Mouse (Mus musculus) lung, embryonic 15.5 days (tissue): ENCODE data around the gene Dusp2. TPM values are rescaled to one million over a fixed set of nuclear protein-coding genes. Genes with fewer than 3 reads are reported as not detected.

Experiments used
- ATAC-seq: fragments of 200-750 bp; cut with Nextera tagmentation; 2 replicates; pipeline ENCODE4 v1.8.0; 2017; ENCODE audit warnings: moderate number of reproducible peaks, borderline replicate concordance; ENCODE audit not compliant: low FRiP score, low TSS enrichment; ENCODE audit errors: extremely low read depth
- H3K27ac ChIP-seq: fragments of 300-500 bp; sonication (generic); 2 replicates; pipeline ENCODE4 v1.5.1; 2015; ENCODE audit warnings: moderate library complexity, mild to moderate bottlenecking, inconsistent platforms
- H3K27me3 ChIP-seq: fragments of 300-500 bp; sonication (generic); 2 replicates; pipeline ENCODE4 v1.6.1; 2015; ENCODE audit warnings: inconsistent platforms
- H3K36me3 ChIP-seq: fragments of 300-500 bp; sonication (generic); 2 replicates; pipeline ENCODE4 v1.6.1; 2015; ENCODE audit warnings: inconsistent platforms
- H3K4me1 ChIP-seq: fragments of 300-500 bp; sonication (generic); 2 replicates; pipeline ENCODE4 v1.6.1; 2015; ENCODE audit warnings: inconsistent platforms
- H3K4me2 ChIP-seq: fragments of 300-500 bp; sonication (generic); 2 replicates; pipeline ENCODE4 v1.6.1; 2015; ENCODE audit warnings: inconsistent platforms, mild to moderate bottlenecking, moderate library complexity
- H3K4me3 ChIP-seq: fragments of 300-500 bp; sonication (generic); 2 replicates; pipeline ENCODE4 v1.5.1; 2015; ENCODE audit warnings: mild to moderate bottlenecking, inconsistent platforms
- H3K9ac ChIP-seq: fragments of 300-500 bp; sonication (generic); 2 replicates; pipeline ENCODE4 v1.6.1; 2015; ENCODE audit warnings: inconsistent platforms
- H3K9me3 ChIP-seq: fragments of 300-500 bp; sonication (generic); 2 replicates; pipeline ENCODE4 v1.6.1; 2016; ENCODE audit warnings: inconsistent platforms
- WGBS: fragments of 180-500 bp; shearing (Covaris S2); methylation state at CpG from one replicate; pipeline ENCODE4 v1.1.7; 2015; 5-methylcytosine and 5-hydroxymethylcytosine counted together
- polyA plus RNA-seq: library from polyadenylated mRNA; unstranded; fragments of >200 nt; fragmentation: Nextera tagmentation; extraction: Ambion mirVana; gene quantifications from 2 replicates; pipeline ENCODE4 v1.2.1, GENCODE M21; 2015

Dusp2 gene
- polyA plus RNA-seq, 1 experiment from 2014 or later, result 13.1 TPM

DNA sequence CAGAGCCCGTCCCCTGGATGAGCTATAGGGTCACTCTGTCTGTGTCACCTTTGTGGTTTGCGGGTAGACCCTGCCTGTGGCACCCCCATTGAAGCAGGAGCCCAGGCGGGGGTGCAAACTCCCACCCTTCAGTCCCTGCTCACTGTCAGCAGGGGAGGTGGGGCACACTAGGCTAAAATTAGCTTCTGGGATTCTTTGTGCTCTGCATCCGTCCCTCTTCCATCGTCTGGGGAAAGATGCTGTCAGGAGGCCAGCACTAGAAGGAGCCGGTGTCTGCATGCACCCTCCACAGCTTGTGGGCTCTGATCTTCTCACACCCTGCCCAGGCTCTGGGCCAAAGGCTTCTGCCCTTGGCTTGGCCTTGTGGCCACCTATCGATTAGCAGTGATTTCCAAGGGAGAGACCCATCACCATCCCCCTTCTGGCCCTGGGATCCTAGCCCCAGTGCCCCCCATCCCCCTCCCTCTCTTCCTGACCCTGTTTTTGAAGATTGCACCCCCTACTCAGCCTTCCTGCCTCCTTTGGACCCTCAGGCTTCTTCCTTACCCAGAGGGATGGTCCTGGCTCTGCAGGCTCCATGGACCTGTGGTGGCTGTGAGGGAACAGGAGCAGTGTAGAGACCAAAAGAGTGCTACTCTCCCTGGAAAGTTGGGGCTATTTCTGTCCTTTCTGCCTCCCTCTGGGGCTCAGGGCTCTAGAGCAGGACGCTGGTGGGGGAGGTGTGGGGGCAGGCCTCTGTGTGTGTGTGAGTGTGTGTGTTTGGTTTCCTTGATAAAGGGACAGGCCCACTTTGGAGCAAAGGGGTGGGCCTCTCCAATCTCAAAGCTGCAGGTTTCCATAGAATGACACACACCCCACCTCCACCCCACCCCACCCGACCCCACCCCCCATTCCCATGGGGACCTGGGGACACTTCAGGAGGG is 34.9 kb downstream of the Dusp2 start:
- 21% methylated on average over 9 of the region's 9 CpGs for WGBS
- ATAC-seq, result no peak
- H3K9ac ChIP-seq, result no peak overlapping the region
- no peaks in the 10 kb centered on the region for H3K9me3 ChIP-seq
- peaks cover 27% of the 10 kb centered on the region for H3K27me3 ChIP-seq
- H3K36me3 ChIP-seq, result no peaks in the 10 kb centered on the region
- H3K27ac ChIP-seq, result no peak overlapping the region
- H3K4me2 ChIP-seq, result no peak overlapping the region
- 0 out of 2 replicates have a peak, but pooled peaks cover 6% of the 10 kb centered on the region for H3K4me1 ChIP-seq
- H3K4me3 ChIP-seq, result no peak overlapping the region

DNA sequence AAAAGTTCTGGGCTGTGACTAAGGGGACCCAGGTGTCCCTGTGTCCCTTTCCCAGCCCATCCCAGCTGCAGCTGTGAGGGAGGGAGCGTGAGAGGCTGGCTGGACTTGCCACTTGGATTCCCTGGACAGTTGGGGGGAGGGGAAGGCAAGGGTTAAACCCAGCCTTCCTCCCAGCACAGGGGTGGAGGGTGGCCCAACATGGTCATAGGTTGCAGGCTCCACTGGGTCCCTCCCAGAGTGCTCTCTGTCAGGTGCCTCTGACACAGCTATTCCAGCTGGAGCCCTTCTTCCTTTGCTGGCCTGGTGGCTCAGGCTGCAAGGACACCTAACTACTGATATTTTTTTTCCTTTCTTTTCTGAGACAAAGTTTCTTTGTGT is 35.5 kb downstream of the Dusp2 start:
- Histone ChIP-seq H3K9ac (no peak overlapping the region), H3K27ac (no peak overlapping the region), H3K4me2 (no peak overlapping the region), H3K9me3 (no peaks in the 10 kb centered on the region), H3K4me3 (no peak overlapping the region), H3K4me1 (0 out of 2 replicates have a peak, but pooled peaks cover 8% of the 10 kb centered on the region), H3K27me3 (peaks cover 20% of the 10 kb centered on the region), H3K36me3 (no peaks in the 10 kb centered on the region)
- 46% methylated on average over 1 of the region's 1 CpGs for WGBS
- 0 out of 2 replicates have a peak, but pooled peaks have one; percentile 32 for ATAC-seq

DNA sequence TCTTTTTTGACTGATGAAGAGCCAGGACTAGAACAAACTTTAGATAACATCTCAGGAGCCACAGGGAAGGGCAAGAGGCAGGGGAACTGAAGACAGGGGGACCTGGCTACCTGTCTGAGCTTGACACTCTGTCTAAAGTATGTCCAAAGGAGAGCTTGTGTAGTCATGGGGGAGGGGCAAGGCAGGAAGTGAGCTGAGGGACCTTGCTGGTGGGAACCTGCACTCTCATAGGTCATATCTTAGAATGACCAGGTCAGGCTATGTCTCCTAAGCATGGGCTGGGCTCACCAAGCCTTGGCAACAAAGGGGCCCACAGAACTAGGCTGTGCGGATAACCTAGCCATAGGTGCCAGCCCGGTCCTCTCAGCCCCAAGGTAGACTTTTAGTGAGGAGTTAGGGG is 36.1 kb downstream of the Dusp2 start:
- Histone ChIP-seq H3K27ac (no peak overlapping the region), H3K9ac (no peak overlapping the region), H3K4me1 (0 out of 2 replicates have a peak, but pooled peaks cover 8% of the 10 kb centered on the region), H3K4me3 (no peak overlapping the region), H3K4me2 (no peak overlapping the region), H3K9me3 (no peaks in the 10 kb centered on the region), H3K36me3 (no peaks in the 10 kb centered on the region), H3K27me3 (peaks cover 16% of the 10 kb centered on the region)
- ATAC-seq, result no peak
- WGBS, result 87% methylated on average over 2 of the region's 2 CpGs

DNA sequence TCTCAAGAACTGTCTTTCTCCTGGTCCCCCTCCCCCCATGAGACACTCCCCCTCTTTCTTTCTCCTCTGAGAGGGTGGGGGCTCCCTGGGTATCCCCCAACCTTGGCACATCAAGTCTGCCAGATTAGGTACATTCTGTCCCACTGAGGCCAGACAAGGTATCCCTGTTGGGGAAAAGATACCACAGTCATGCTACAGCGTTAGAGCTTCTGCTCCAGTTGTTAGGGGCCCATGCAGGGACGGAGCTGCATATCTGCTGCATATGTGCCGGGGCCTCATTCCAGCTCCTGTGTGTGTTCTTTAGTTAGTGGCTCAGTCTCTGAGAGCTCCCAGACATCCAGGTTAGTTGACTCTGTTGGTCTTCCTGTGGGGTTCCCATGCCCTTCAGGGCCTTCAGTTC is 38.2 kb downstream of the Dusp2 start:
- no peak for ATAC-seq
- WGBS, result 87% methylated on average over 3 of the region's 3 CpGs
- Histone ChIP-seq H3K36me3 (no peaks in the 10 kb centered on the region), H3K27me3 (peaks cover 2% of the 10 kb centered on the region), H3K27ac (no peak overlapping the region), H3K9ac (no peak overlapping the region), H3K9me3 (no peaks in the 10 kb centered on the region), H3K4me2 (no peak overlapping the region), H3K4me1 (0 out of 2 replicates have a peak, but pooled peaks cover 8% of the 10 kb centered on the region), H3K4me3 (no peak overlapping the region)

DNA sequence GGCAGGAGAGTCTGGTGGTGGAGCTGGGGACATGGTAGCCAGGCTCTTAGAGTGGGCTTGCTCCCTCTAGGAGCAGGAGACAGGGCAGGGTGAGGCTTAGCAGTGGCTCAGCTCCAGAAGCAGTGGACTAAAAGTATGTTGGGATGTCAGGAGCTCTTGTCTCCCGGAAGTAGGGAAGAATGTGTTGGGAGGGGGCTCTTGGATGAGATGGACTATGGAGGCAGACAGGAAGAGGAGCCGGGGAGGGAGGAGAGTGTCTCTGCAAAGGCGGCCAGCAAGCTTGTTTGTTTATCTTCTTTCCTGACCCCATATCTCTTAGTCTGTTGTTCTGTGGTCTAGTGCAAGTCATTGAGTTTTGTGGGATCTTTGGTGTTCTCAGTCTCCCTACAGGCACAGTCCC is 39.1 kb downstream of the Dusp2 start:
- ATAC-seq, result peak; percentile 17; the same call in 1 of the 2 replicates
- Histone ChIP-seq H3K4me2 (no peak overlapping the region), H3K9me3 (no peaks in the 10 kb centered on the region), H3K9ac (no peak overlapping the region), H3K4me1 (0 out of 2 replicates have a peak, but pooled peaks cover 8% of the 10 kb centered on the region), H3K36me3 (no peaks in the 10 kb centered on the region), H3K27me3 (no peaks in the 10 kb centered on the region), H3K4me3 (no peak overlapping the region), H3K27ac (no peak overlapping the region)
- 20% methylated on average over 3 of the region's 3 CpGs for WGBS

DNA sequence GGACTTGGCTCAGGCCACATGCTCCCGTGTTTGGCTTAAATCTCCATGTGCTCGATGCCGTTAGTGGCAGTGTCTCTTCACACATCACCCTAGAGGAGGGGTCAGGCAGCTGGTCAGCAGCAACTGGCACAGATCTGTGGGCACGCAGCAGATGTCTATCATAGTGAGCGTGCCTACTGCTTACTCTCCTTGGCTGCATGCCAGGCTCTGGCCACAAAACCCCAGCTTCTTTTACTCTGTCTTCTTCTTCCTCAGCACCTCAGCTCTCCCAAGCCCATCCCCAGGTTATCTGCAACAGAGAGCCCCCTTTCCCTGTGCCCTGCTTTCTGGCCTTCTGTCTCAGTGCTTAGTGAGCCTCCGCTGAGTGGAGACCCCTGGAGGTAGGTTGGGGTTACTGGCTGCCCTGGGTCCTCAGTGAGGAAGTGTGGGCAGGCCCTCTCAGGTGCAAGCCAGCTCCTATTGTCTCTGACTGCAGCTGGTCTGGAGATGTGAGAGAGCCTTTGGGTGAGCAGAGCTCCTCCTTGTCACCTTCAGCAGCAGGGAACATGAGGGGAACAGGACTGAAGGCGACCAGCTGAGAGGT is 39.9 kb downstream of the Dusp2 start:
- WGBS, result 38% methylated on average over 7 of the region's 7 CpGs

DNA sequence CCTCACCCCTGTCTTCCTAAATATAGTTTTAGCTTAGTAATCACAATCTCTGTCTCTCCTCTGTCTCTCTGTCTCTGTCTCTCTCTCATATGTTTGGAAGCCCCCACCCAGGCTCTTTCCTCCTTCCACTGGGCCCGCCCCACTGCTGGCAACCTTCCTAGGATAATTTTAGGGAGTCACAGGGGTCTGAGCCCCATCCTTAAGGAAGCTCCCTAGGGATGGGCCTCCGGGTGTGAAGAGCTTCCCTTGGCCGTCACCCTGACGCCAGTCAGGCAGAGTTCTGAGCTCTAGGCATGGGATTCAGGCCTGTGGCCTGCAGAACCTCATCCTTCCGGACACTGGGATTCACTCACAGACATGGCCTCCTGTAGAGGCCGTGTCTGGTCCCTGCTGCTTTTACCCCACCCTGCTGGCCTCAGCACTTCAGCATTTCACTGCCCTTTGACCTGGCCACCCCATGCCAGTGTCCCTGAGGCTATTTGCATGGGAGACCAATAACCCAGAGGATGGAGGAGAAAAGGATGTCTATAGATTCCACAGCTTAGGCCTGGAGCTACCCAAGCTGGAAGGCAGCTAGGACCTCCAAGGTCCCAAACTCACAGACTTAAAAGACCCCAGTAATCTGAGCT is 40.6 kb downstream of the Dusp2 start:
- H3K36me3 ChIP-seq, result no peaks in the 10 kb centered on the region
- no peaks in the 10 kb centered on the region for H3K9me3 ChIP-seq
- no peak for ATAC-seq
- H3K27me3 ChIP-seq, result no peaks in the 10 kb centered on the region
- H3K4me2 ChIP-seq, result no peak overlapping the region
- WGBS, result 79% methylated on average over 6 of the region's 6 CpGs
- 0 out of 2 replicates have a peak, but pooled peaks cover 8% of the 10 kb centered on the region for H3K4me1 ChIP-seq
- H3K9ac ChIP-seq, result no peak overlapping the region
- H3K27ac ChIP-seq, result no peak overlapping the region
- no peak overlapping the region for H3K4me3 ChIP-seq

More for the DNA sequence above, 39.9 kb downstream of the Dusp2 start:
- Histone ChIP-seq H3K9me3 (no peaks in the 10 kb centered on the region), H3K36me3 (no peaks in the 10 kb centered on the region), H3K4me2 (no peak overlapping the region), H3K4me3 (no peak overlapping the region), H3K4me1 (0 out of 2 replicates have a peak, but pooled peaks cover 8% of the 10 kb centered on the region), H3K9ac (no peak overlapping the region), H3K27me3 (no peaks in the 10 kb centered on the region), H3K27ac (no peak overlapping the region)
- ATAC-seq, result no peak

DNA sequence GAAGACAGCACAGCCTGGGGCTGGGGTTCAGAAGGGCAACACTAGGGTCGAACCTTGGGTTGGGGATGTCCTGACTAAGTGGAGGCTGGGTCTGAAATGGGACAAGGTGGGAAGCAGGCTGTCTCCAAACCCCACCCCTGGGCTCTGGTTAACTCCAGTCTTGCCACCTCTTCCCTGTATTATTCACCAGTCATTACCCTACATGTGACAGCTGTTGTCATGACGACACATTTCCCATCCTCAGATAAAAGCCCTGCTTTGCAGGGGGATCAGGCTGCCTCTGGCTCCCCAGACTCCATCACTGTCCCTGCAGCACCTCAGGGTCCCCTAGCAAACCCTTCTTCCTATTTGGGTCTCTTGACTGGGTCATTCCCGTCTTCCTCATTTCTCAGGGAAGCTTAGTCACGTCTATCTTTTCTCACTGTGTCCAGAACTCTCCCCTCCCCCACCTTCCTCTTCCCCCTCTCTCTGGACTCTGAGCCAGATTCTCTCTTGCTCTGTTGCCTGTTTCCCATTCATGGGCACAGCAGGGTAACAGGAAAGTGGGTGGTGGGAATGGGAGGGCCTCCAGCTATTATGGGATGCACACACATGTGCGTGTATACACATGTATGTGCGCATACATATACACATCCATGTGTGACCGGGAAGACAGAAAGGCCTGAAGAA is 42.1 kb downstream of the Dusp2 start:
- H3K27me3 ChIP-seq, result no peaks in the 10 kb centered on the region
- ATAC-seq, result no peak
- H3K27ac ChIP-seq, result no peak overlapping the region
- H3K9me3 ChIP-seq, result no peaks in the 10 kb centered on the region
- 0 out of 2 replicates have a peak, but pooled peaks cover 8% of the 10 kb centered on the region for H3K4me1 ChIP-seq
- no peak overlapping the region for H3K4me2 ChIP-seq
- no peak overlapping the region for H3K9ac ChIP-seq
- WGBS, result 60% methylated on average over 7 of the region's 7 CpGs
- no peaks in the 10 kb centered on the region for H3K36me3 ChIP-seq
- H3K4me3 ChIP-seq, result no peak overlapping the region

DNA sequence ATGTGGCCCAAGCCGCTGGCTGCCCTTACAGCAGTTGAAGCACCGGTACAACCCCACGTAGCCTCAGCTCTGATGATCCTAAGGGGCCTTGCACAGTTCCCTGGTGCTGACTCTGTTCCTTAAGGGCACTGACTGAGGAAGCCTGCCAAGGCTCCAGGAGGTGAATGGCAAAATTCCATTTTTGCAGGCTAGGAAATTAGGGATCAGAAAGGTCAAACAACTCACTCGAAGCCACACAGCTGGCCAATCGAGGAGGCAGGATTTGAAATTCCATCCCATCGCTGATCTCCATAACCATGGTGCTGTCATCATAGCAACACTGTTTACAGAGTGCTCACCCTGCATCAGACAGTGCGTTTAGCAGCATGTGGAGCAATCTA is 42.6 kb downstream of the Dusp2 start:
- no peak for ATAC-seq
- 43% methylated on average over 7 of the region's 7 CpGs for WGBS

DNA sequence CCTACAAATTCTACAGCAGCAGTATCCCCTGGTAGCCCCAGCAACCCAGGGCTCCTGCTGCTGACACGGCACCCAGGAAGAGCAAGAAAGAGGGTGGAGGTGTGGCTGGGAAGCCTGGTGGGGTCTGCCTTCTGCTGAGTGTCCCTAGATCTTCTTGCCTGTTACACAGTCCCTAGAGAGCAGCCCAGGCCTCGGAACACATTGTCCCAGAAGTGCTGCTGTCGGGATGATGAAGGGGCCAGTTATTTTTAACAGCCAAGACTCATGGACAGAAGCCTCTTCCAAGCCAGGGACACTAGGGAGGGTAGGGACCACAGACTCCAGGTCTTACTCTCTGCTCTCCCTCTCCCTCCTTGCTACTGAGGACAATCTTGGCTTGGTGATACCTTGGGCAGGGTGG is 43.3 kb downstream of the Dusp2 start:
- 0 out of 2 replicates have a peak, but pooled peaks cover 8% of the 10 kb centered on the region for H3K4me1 ChIP-seq
- no peak for ATAC-seq

More for the DNA sequence above, 42.6 kb downstream of the Dusp2 start:
- no peak overlapping the region for H3K4me2 ChIP-seq
- no peak overlapping the region for H3K9ac ChIP-seq
- no peaks in the 10 kb centered on the region for H3K27me3 ChIP-seq
- no peaks in the 10 kb centered on the region for H3K9me3 ChIP-seq
- no peak overlapping the region for H3K27ac ChIP-seq
- H3K36me3 ChIP-seq, result no peaks in the 10 kb centered on the region
- no peak overlapping the region for H3K4me3 ChIP-seq
- 0 out of 2 replicates have a peak, but pooled peaks cover 8% of the 10 kb centered on the region for H3K4me1 ChIP-seq

DNA sequence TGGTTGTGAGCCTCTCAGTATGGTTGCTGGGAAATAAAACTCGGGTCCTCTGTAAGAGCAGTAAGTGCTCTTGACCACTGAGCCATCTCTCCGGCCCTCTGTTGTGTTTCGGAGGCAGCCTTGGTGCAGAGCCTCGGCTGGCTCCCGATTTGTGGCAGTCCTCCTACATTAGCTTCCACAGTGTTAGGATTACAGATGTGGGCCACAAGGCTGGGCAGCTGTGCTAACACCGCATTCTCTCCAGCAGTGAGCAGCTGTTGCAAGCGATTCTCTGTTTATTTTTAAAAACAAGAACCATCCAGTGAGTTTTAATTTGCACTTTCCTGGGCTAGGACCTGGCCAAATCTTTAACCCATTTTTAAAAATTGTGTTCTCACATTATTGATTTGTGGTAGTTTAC is 47.9 kb downstream of the Dusp2 start:
- H3K27ac ChIP-seq, result no peak overlapping the region
- ATAC-seq, result no peak
- no peak overlapping the region for H3K9ac ChIP-seq
- H3K27me3 ChIP-seq, result no peaks in the 10 kb centered on the region
- no peak overlapping the region for H3K4me3 ChIP-seq
- no peaks in the 10 kb centered on the region for H3K4me1 ChIP-seq
- H3K36me3 ChIP-seq, result no peaks in the 10 kb centered on the region
- H3K4me2 ChIP-seq, result no peak overlapping the region
- no peaks in the 10 kb centered on the region for H3K9me3 ChIP-seq
- WGBS, result 46% methylated on average over 7 of the region's 7 CpGs

More for the DNA sequence above, 43.3 kb downstream of the Dusp2 start:
- 55% methylated on average over 3 of the region's 3 CpGs for WGBS
- Histone ChIP-seq H3K27ac (no peak overlapping the region), H3K27me3 (no peaks in the 10 kb centered on the region), H3K4me2 (no peak overlapping the region), H3K36me3 (no peaks in the 10 kb centered on the region), H3K4me3 (no peak overlapping the region), H3K9ac (no peak overlapping the region), H3K9me3 (no peaks in the 10 kb centered on the region)
